Mouse (Mus musculus) lung, embryonic 15.5 days (tissue): Measurements from ENCODE around the gene Myl7. TPM values are rescaled to one million over a fixed set of nuclear protein-coding genes. Genes with fewer than 3 reads are reported as not detected.
"Not testable (repeated sequence)": the region's sequence is repeated elsewhere in the genome, so short reads cannot be mapped to it uniquely, and the experiment has no call there.

Experiments
- ATAC-seq: fragments of 200-750 bp; cut with Nextera tagmentation; 2 replicates; pipeline ENCODE4 v1.8.0; 2017; ENCODE audit warnings: moderate number of reproducible peaks, borderline replicate concordance; ENCODE audit not compliant: low FRiP score, low TSS enrichment; ENCODE audit errors: extremely low read depth
- H3K27ac ChIP-seq: fragments of 300-500 bp; sonication (generic); 2 replicates; pipeline ENCODE4 v1.5.1; 2015; ENCODE audit warnings: moderate library complexity, mild to moderate bottlenecking, inconsistent platforms
- H3K27me3 ChIP-seq: fragments of 300-500 bp; sonication (generic); 2 replicates; pipeline ENCODE4 v1.6.1; 2015; ENCODE audit warnings: inconsistent platforms
- H3K36me3 ChIP-seq: fragments of 300-500 bp; sonication (generic); 2 replicates; pipeline ENCODE4 v1.6.1; 2015; ENCODE audit warnings: inconsistent platforms
- H3K4me1 ChIP-seq: fragments of 300-500 bp; sonication (generic); 2 replicates; pipeline ENCODE4 v1.6.1; 2015; ENCODE audit warnings: inconsistent platforms
- H3K4me2 ChIP-seq: fragments of 300-500 bp; sonication (generic); 2 replicates; pipeline ENCODE4 v1.6.1; 2015; ENCODE audit warnings: inconsistent platforms, mild to moderate bottlenecking, moderate library complexity
- H3K4me3 ChIP-seq: fragments of 300-500 bp; sonication (generic); 2 replicates; pipeline ENCODE4 v1.5.1; 2015; ENCODE audit warnings: mild to moderate bottlenecking, inconsistent platforms
- H3K9ac ChIP-seq: fragments of 300-500 bp; sonication (generic); 2 replicates; pipeline ENCODE4 v1.6.1; 2015; ENCODE audit warnings: inconsistent platforms
- H3K9me3 ChIP-seq: fragments of 300-500 bp; sonication (generic); 2 replicates; pipeline ENCODE4 v1.6.1; 2016; ENCODE audit warnings: inconsistent platforms
- WGBS: fragments of 180-500 bp; shearing (Covaris S2); methylation state at CpG from one replicate; pipeline ENCODE4 v1.1.7; 2015; 5-methylcytosine and 5-hydroxymethylcytosine counted together
- polyA plus RNA-seq: library from polyadenylated mRNA; unstranded; fragments of >200 nt; fragmentation: Nextera tagmentation; extraction: Ambion mirVana; gene quantifications from 2 replicates; pipeline ENCODE4 v1.2.1, GENCODE M21; 2015

The Myl7 gene
- polyA plus RNA-seq = 273 and 720 TPM in 2 replicates

DNA sequence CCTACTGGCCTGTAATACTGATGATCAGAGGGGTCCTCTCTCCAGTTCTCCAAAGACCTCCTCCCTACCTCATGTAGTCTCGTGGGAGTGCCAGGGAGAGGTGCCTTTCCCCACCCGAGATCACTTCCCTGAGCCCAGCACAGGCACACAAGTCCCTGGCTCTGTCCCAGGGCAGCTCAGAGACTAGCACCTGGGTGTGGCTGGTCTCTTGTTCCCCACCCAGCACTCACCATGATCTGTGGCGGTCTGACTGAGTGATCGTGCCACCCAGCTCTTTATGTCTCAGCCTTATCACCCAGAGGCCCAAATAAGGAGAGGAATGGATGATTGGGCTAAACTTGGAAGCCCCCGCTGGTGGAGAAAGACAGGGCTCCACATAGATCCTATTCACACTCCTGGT lies at the start of gene Myl7:
Gene Myl7, minus strand, starts transcription at position 252 of the 400 bp plus-strand sequence.
- H3K4me3 ChIP-seq = no peak within 1 kb of the TSS
- no peak within 1 kb of the TSS for H3K9ac ChIP-seq
- WGBS = 53% methylated on average over 5 of the region's 5 CpGs
- H3K27ac ChIP-seq = no peak within 1 kb of the TSS
- H3K4me2 ChIP-seq = peak within 1 kb of the TSS; percentile 42
- no peak for ATAC-seq
- H3K27me3 ChIP-seq = peaks cover 9% of the 10 kb centered on the region; the same call in 1 of the 2 replicates
- peaks cover 27% of the 10 kb centered on the region for H3K4me1 ChIP-seq
- no peaks in the 10 kb centered on the region for H3K9me3 ChIP-seq
- H3K36me3 ChIP-seq = no peaks in the 10 kb centered on the region

GRCm38 (mm10) chr11:5947796-5948195 lies 49.2 kb upstream of the Myl7 start:
- Histone ChIP-seq H3K9me3 (no peaks in the 10 kb centered on the region), H3K4me3 (no peak overlapping the region), H3K4me2 (no peak overlapping the region), H3K9ac (no peak overlapping the region), H3K27ac (no peak overlapping the region), H3K27me3 (no peaks in the 10 kb centered on the region), H3K36me3 (no peaks in the 10 kb centered on the region), H3K4me1 (peaks cover 14% of the 10 kb centered on the region; the same call in 1 of the 2 replicates)
- ATAC-seq = no peak
- WGBS = 17% methylated on average over 4 of the region's 4 CpGs

GRCm38 (mm10) chr11:5945096-5945495 lies 46.5 kb upstream of the Myl7 start:
- H3K9ac ChIP-seq = no peak overlapping the region
- no peaks in the 10 kb centered on the region for H3K9me3 ChIP-seq
- H3K4me1 ChIP-seq = peaks cover 14% of the 10 kb centered on the region; the same call in 1 of the 2 replicates
- ATAC-seq = no peak
- 43% methylated on average over 2 of the region's 2 CpGs for WGBS
- no peaks in the 10 kb centered on the region for H3K36me3 ChIP-seq
- H3K27ac ChIP-seq = no peak overlapping the region
- no peaks in the 10 kb centered on the region for H3K27me3 ChIP-seq
- H3K4me3 ChIP-seq = no peak overlapping the region
- H3K4me2 ChIP-seq = no peak overlapping the region

DNA sequence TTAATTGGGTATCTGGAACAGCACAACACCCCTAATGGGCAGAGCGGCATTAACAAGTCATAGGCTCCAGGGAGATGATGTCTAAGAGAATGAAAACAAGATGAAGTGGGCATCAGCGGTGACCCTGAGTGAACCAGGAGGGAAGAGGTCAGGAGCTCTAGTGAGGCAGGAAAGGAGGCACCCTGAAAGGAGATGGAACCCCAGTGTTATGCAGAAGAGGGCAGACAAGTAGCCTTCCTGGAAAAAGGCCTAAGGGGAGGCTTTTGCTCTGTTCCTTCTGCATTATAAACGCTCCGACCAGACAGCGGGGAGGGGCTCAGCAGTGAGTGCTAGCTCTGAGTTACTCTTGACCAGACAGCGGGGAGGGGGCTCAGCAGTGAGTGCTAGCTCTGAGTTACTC lies 44.4 kb upstream of the Myl7 start:
- Histone ChIP-seq H3K4me2 (no peak overlapping the region), H3K27me3 (no peaks in the 10 kb centered on the region), H3K9ac (no peak overlapping the region), H3K9me3 (no peaks in the 10 kb centered on the region), H3K36me3 (no peaks in the 10 kb centered on the region), H3K4me1 (no peaks in the 10 kb centered on the region), H3K27ac (no peak overlapping the region), H3K4me3 (no peak overlapping the region)
- ATAC-seq = no peak
- 76% methylated on average over 6 of the region's 6 CpGs for WGBS

- not testable (repeated sequence) for H3K4me3 ChIP-seq, H3K36me3 ChIP-seq, H3K27ac ChIP-seq, H3K4me2 ChIP-seq, H3K27me3 ChIP-seq, ATAC-seq, H3K9me3 ChIP-seq, H3K4me1 ChIP-seq, H3K9ac ChIP-seq
- WGBS = 90% methylated on average over 11 of the region's 11 CpGs
These were observed 35.9 kb upstream of the Myl7 start for GRCm38 (mm10) chr11:5934531-5934930.

DNA sequence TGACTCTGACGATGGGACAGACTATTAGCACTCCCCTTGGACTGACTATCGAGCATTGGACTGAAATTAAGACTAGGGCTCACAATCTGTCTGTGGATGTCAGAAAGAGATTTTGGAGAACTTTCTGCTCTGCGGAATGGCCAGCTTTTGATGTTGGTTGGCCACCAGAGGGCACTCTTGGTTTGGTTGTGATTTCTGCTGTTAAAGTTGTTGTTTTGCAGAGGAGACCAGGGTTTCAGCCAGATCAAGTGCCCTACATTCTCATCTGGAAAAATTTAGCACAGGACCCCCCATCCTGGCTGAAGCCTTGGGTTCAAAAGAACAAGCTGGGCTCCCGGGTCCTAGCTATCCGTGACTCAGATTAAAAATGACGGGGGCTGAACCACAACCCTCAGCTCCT lies 33.4 kb upstream of the Myl7 start:
- H3K4me1 ChIP-seq, H3K36me3 ChIP-seq, H3K27me3 ChIP-seq, H3K4me3 ChIP-seq, H3K9ac ChIP-seq, H3K9me3 ChIP-seq, H3K4me2 ChIP-seq, ATAC-seq, H3K27ac ChIP-seq: not testable (repeated sequence)
- WGBS = 85% methylated on average over 6 of the region's 6 CpGs

- Histone ChIP-seq H3K36me3 (no peaks in the 10 kb centered on the region), H3K9me3 (no peaks in the 10 kb centered on the region), H3K4me1 (no peaks in the 10 kb centered on the region), H3K4me2 (no peak overlapping the region), H3K9ac (no peak overlapping the region), H3K27me3 (no peaks in the 10 kb centered on the region), H3K4me3 (no peak overlapping the region), H3K27ac (no peak overlapping the region)
- no peak for ATAC-seq
- 75% methylated on average over 1 of the region's 1 CpGs for WGBS
These were observed 32.0 kb upstream of the Myl7 start for GRCm38 (mm10) chr11:5930578-5930977.

GRCm38 (mm10) chr11:5926696-5927220 lies 28.2 kb upstream of the Myl7 start:
- 75% methylated on average over 3 of the region's 3 CpGs for WGBS
- Histone ChIP-seq H3K9ac (no peak overlapping the region), H3K27me3 (no peaks in the 10 kb centered on the region), H3K4me3 (no peak overlapping the region), H3K36me3 (no peaks in the 10 kb centered on the region), H3K4me1 (no peaks in the 10 kb centered on the region), H3K9me3 (no peaks in the 10 kb centered on the region), H3K27ac (no peak overlapping the region), H3K4me2 (no peak overlapping the region)
- no peak for ATAC-seq

DNA sequence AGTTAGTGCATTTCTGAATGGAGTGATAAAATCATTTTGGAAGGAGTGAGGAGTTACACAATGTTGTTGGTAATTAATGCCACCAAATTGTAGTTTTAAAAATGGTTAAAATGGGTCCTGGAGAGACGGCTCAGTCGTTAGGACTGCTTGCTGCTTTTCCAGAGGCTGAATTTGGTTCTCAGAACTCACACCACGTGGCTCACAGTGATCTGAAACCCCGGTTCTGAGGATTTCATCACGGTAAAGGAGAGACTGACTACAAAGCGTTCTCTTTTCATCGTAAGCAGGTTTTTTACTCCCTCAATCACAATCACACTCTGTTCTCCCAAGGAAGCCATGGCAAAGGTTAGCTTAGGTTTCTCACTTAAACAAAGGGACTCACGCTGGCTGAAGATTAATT lies 26.1 kb upstream of the Myl7 start:
- Histone ChIP-seq H3K9me3 (no peaks in the 10 kb centered on the region), H3K36me3 (no peaks in the 10 kb centered on the region), H3K27me3 (no peaks in the 10 kb centered on the region), H3K4me3 (no peak overlapping the region), H3K4me2 (no peak overlapping the region), H3K27ac (no peak overlapping the region), H3K9ac (no peak overlapping the region), H3K4me1 (peaks cover 2% of the 10 kb centered on the region; the same call in 1 of the 2 replicates)
- 44% methylated on average over 8 of the region's 8 CpGs for WGBS
- ATAC-seq = no peak

DNA sequence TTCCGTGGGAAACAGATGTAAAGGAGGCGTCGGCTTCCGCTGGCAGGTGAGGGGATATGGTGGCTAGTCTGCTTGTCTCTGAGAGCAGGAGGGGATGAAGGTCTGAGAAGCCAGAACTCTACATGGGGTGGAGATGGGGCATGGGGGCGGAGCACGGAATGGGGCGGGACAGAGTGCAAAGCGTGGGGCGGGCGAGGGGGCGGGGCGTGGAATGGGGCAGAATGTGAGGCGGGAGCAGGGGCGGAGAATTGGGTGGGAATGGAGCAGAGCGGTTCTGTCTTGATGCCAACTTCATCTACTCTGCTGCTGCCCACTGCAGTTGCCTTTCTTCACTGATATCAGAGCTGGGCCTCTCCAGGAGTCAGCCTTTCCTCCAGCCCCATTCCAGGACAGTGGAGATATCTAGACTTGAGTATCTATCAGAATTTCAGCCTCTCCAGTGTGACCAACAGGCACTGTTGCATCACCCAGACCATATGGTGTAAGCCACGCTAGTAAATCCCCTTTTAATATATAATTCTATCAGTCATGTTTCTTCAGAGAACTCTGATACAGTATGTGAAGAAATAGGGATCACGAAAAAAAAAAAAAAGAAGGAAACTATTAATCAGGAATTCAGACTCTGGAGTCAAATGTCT lies 21.9 kb upstream of the Myl7 start:
- H3K4me1 ChIP-seq = peaks cover 2% of the 10 kb centered on the region; the same call in 1 of the 2 replicates
- WGBS = 42% methylated on average over 17 of the region's 17 CpGs
- H3K36me3 ChIP-seq = no peaks in the 10 kb centered on the region
- H3K9ac ChIP-seq = no peak overlapping the region
- no peak overlapping the region for H3K27ac ChIP-seq
- H3K4me3 ChIP-seq = no peak overlapping the region
- peak overlapping the region; percentile 18; the same call in 1 of the 2 replicates for H3K4me2 ChIP-seq
- no peaks in the 10 kb centered on the region for H3K9me3 ChIP-seq
- H3K27me3 ChIP-seq = no peaks in the 10 kb centered on the region
- ATAC-seq = peak; percentile 57; the same call in 1 of the 2 replicates

DNA sequence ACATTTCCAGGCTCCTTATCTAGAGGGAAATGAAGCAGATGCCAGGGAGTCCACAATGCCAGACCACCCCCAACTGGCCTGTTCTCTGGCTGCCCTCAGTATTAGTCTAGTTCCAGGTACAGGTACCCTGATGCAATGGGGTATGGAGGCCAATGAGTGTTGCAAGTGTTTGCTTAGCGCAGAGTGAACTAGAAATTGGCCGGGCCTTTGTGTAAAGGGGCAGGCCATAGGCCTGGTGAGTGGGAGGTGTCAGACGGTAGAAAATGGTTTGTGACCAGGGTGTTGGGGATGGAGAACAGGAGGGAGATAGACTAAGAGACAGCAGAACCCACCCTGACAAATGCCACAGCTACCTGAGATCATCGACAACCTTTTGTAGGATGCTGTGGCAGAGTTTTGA lies 21.0 kb upstream of the Myl7 start:
- Histone ChIP-seq H3K27ac (no peak overlapping the region), H3K4me3 (no peak overlapping the region), H3K9me3 (no peaks in the 10 kb centered on the region), H3K9ac (no peak overlapping the region), H3K36me3 (no peaks in the 10 kb centered on the region), H3K4me2 (no peak overlapping the region), H3K4me1 (peaks cover 2% of the 10 kb centered on the region; the same call in 1 of the 2 replicates), H3K27me3 (peaks cover 4% of the 10 kb centered on the region; the same call in 1 of the 2 replicates)
- ATAC-seq = no peak; the same call in 1 of the 2 replicates
- WGBS = 78% methylated on average over 4 of the region's 4 CpGs

GRCm38 (mm10) chr11:5918111-5918510 lies 19.5 kb upstream of the Myl7 start:
- no peak overlapping the region for H3K4me3 ChIP-seq
- no peaks in the 10 kb centered on the region for H3K36me3 ChIP-seq
- H3K27ac ChIP-seq = no peak overlapping the region
- no peak overlapping the region for H3K9ac ChIP-seq
- ATAC-seq = no peak
- 48% methylated on average over 2 of the region's 2 CpGs for WGBS
- peaks cover 2% of the 10 kb centered on the region; the same call in 1 of the 2 replicates for H3K4me1 ChIP-seq
- H3K4me2 ChIP-seq = no peak overlapping the region
- H3K9me3 ChIP-seq = no peaks in the 10 kb centered on the region
- H3K27me3 ChIP-seq = peaks cover 4% of the 10 kb centered on the region; the same call in 1 of the 2 replicates
